Mouse (Mus musculus) liver, postnatal 0 days (tissue): ENCODE measurements around the gene Foxb1.

Experiments
- CTCF ChIP-seq: sonication (generic); IDR thresholded peaks from 2 replicates; pipeline ENCODE4 v1.5.1; 2016; ENCODE audit warnings: antibody characterized with exemption, low read depth
- EP300 ChIP-seq: IDR thresholded peaks from 2 replicates; pipeline ENCODE4 v1.6.1; 2016; ENCODE audit warnings: antibody characterized with exemption, low read depth, mild to moderate bottlenecking

DNA sequence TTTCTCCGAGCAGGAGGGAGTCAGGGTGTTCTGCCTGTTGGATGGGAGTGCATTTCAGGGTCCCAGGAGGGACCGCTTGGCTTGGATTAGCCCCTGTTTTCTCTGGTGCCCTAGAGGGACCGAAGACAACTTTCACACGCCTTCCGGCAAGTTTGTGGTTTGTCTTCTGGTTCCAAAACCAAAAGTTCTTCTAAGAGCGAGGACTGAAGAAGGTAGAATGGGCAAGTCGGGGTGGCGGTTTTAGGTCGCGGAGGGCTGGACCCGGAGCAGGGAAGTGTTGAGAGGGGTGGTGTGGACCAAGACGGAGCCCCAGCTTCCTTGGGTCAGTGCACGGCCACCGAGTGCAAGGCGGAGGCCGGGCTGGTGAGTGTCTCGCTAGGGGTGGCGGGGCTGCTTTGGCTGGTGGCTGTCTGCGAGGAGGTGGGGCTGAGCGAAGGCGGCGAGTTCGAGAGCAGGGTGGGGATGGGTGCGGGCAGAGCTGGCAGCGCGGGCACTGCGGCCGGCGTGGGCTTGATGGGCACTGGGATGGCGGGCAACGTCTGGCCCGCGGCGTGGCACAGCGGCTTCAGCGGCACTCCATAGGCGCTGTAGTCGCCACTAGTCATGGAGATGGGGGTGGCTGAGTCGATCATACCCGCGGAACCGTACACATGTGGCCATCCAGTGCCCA lies 1.7 kb downstream of the Foxb1 start:
- TF ChIP-seq CTCF (no peak), EP300 (no peak)
